ENCODE assay signal across 8 mouse cellular contexts in the genomic region with DNA sequence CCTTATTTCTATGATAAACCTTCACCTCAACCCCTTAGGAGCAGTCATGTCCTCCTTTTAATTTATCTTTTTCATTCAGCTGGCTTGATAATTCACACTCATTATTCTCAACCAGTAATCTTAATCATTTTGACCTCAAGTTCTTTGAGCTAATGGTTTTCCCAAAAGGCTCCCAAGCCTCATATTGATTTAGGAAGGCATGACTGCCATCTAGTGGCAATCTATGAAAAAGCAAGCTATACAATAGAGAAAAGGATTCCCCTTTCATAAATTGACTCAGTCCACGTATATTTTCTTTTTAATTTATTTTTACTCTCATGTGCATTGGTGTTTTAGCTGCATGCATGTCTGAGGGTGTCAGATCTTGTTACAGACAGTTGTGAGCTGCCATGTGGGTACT. TPM values are rescaled to one million over a fixed set of nuclear protein-coding genes. Genes with fewer than 3 reads are reported as not detected.
DNase-seq lines count a peak whose midpoint lies in the region; ATAC-seq lines count a peak whose summit lies in the region.

No protein-coding gene starts in this region.

- intact Hi-C loops in left cerebral cortex, postnatal 14 days (cut with DNase I), result no loop called here
- intact Hi-C loops in left cerebral cortex, postnatal 4 days (cut with DNase I), result no loop called here

- ATAC-seq in monocyte, adult 5-6 weeks (replicated peaks; ENCODE audit: insufficient number of reproducible peaks, low FRiP score, low TSS enrichment, poor library complexity, severe bottlenecking), result no peak

- peak; percentile 41 to 69 for DNase-seq in cerebellum, postnatal 10 days
- DNase-seq in cerebellum, postnatal 25 days, result no peak
- peak; percentile 33 to 45 for DNase-seq in left cerebral cortex, postnatal 14 days (ENCODE audit: low spot score in 2 of 2)
- no peak for DNase-seq in left cerebral cortex, postnatal 4 days
- peak; percentile 71 for DNase-seq in adipocyte (ENCODE audit: low spot score)
- DNase-seq in lung, postnatal 36 days, result peak; percentile 77
- no peak for DNase-seq in spleen, adult 18-20 months

RNA-seq across cellular contexts. Expression of a gene that starts 4.8 kb away (rescaled TPM):
- 10 to 100 TPM; 12.8 to 14.1 TPM for total RNA-seq in left cerebral cortex, postnatal 14 days (2021)
- total RNA-seq in left cerebral cortex, postnatal 4 days (2021), result 10 to 100 TPM; 18.8 to 19.5 TPM
- total RNA-seq in monocyte, adult 5-6 weeks (2017), result 42.1 to 45.2 TPM (median 44.1 TPM) in 3 replicates

RNA-seq across cellular contexts. Expression of a gene that starts 30.1 kb away (rescaled TPM):
- total RNA-seq in left cerebral cortex, postnatal 14 days (2021), result 100 to 1,000 TPM; 162 to 168 TPM
- 100 to 1,000 TPM; 134 to 136 TPM for total RNA-seq in left cerebral cortex, postnatal 4 days (2021)
- 100 to 160 TPM (median 138 TPM) in 3 replicates for total RNA-seq in monocyte, adult 5-6 weeks (2017)

Comparison
In these comparisons a context has a peak if more than half of its experiments do, and no peak if none do; other contexts are left out.
1. DNase-seq: peak in cerebellum, postnatal 10 days (2 of 2), left cerebral cortex, postnatal 14 days (2 of 2), adipocyte (single experiment) and lung, postnatal 36 days (single experiment); none in cerebellum, postnatal 25 days (0 of 2), left cerebral cortex, postnatal 4 days (single experiment) and spleen, adult 18-20 months (0 of 2).